Mouse (Mus musculus) kidney, postnatal 10 days (tissue): ENCODE results near the gene Thy1.

Experiments
- DNase-seq: peaks from one replicate; pipeline ENCODE4 v3.0.0; 2021; ENCODE audit warnings: mixed read lengths

Gene Thy1

DNA sequence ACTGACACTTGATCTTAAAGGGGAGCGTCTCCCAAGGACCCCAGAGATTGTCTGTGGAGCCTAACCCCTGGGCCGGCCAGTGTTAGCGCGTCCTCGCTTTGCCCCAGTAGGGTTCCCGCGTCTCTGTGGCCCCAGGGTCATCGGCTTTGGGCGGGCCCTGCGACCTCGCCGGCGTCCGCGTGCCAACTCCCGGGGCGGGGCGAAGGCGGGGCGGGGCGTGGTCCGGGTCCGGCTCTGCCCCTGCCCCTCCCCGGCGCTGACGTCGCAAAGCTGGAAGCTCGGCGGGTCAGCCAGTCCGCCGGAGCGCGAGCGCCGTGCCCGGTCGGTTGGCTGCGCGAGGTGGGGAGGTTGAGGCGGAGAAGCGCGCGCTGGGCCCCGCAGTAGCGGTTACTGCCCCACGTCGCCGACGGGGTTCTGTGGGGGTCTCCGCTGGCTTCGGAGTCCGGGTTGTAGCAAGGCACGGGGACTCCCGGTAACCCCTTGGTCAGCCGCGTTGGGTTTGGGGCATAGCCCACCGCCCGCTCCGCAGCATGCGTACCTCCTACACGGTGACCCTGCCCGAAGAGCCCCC, 41.6 kb downstream of the Thy1 start:
- DNase-seq: peak; percentile 99

GRCm38 (mm10) chr9:44085276-44085675, 42.1 kb downstream of the Thy1 start:
- DNase-seq: peak; percentile 28

DNA sequence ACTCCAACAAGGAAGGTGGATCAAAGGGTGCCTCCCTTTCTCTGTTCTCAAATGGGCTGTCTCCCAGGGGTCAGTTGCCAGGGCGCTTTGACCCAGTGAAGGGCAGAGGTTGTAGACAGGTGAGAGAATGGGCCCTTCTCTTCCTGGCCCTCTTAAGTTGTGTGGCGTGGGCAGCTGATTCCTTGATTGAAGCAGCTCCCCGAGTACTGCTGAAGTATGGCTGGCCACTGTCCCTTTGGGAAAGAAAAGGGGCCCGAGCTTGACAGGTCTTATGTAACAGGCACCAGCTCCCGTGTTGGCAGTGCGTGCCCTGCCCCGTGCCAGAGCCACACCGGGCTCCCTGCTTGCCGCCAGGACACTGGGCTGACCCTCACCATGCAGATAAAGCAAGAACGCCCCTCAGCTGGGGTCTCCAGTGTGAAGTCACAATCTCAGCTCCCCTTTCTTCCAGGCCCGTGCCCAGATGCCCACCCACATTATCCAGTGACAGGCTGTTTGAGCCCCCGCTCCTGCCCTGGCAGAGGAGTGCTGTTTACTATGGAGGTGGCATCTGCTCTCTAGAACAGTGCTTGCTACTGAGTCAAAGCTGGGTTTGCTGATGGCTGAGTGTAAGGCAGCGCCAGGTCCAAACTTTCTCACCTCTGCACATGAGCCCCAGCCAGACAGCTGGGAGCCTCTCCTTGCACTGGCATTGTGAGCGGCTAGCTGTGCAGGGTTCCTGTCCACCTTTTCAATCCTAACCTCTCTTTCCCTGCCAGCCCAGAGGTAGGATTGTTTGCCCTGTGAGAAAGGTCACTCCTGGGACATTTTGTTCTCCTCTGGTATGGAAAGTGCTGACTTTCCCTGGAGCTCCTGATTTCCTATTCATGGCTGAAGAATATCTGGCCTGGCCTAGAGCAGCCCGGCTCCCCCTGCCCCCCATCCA, 42.8 kb downstream of the Thy1 start:
- DNase-seq: peak; percentile 57

DNA sequence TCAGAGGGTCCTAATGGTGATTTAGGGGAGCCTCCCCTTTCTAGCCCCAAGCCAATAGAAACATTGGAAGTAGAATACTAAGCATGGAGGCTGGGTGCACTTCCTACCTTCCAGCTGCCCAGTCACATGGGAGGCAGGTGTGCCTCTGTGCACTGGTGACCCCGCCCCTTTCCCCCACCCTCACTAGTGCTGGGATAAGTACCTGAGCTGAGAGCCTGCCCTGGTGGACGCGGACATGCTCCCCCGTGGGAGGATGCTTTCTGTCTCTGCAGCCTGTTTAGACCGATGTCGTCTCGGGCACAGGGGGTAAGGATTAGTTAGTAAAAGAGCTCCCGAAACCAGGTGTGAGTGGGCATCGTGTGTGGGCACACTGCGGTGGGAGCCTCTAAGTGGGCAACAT, 43.8 kb downstream of the Thy1 start:
- peak; percentile 56 for DNase-seq

DNA sequence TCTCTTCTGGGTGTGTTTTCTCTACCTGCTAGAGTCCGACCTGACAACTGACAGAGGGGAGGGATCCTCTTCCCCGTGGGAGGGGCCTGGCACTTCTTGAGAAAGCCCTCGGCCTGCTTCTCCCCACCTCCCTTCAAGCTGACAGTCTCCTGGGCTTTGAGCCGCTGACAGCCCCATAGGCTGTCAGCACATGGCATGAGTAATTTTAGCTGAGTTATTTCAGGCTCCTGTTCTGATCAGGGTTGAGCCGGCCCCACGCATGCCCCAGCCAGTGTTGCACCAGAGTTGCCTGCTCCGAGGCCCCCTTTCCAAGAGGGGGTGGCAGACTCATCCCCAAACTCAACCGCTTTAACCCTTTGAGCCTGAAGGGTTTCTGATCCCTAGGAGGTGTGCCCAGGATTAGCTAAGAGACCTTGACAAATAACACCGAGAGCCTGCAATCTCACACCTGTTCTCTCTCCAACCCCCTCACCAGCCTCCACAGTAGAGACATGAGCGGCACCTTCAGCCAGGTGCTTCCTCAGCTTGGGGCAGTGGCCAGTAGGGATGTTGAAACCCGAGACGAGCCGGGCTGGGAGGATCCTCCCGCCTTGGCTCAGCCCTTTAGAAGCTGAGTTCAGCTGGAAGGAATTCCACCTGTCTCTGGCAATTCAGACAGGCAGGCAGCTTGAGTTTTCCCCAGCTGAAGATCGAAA, 44.7 kb downstream of the Thy1 start:
- DNase-seq: peak; percentile 59

- DNase-seq: no peak
Measured at GRCm38 (mm10) chr9:44088877-44089608, 45.9 kb downstream of the Thy1 start.

DNA sequence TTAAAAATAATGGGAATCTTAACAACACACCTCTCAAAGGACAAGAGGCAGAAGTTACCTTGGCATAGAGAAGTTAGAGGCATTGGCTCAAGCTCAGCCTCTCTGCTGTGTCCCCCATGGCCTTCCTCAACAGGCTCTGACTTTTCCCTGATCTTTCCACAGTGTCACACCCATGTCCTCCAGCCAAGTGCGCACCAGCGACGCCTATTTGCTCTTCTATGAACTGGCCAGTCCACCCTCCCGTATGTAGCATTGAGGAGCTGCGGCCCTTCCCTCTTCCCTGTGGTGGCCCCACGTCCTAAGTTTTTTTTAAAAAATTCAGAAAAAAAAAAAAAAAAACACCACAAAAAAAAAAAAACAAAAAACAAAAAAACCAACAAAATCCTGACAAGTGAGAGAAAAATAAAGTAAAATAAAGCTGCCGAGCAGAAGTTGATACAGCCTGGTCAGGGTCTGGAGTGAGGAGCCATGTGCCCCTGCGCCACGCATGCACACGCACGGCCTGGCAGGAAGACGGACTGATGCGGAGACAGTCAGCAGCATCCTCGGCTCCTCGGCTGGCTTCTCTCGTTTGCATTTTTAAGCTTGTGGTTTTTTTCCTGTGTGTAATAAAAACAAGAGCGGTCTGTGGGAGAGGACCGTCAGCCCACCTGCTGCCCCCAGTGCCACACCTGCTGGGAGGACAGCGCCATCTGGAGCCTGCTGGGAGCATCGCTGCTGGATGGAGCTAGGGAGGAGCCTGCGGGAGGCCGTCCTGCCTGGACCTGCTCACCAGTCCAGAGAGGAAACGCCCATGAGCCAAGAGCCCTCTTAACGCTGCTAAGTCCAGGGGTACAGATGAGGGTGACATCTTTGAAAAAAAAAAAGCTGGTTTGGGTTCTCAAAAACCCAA, 50.7 kb downstream of the Thy1 start:
- DNase-seq: peak; percentile 88

- no peak for DNase-seq
Measured at GRCm38 (mm10) chr9:44094737-44095136, 51.6 kb downstream of the Thy1 start.

- no peak for DNase-seq
Measured at GRCm38 (mm10) chr9:44095781-44096180, 52.6 kb downstream of the Thy1 start.

DNA sequence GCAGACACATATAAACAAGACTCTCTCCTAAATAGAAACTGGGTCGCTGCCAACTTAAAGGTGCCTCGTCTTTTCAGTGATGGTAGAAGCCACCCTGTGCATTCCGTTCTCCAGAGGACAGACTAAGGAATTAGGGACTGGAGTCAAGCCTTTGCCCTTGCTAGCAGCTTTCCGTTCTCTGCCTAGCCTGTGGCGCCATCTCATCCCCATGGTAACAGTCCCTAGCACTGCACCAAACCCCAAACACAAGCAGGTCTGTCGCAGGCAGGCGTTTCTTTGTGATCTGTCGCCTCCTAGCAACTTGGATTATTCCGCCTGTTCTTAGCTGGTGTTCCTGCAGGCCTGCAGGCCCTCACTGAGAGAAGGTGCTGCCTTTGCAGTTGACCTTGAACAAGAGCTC, 53.4 kb downstream of the Thy1 start:
- no peak for DNase-seq
